Mouse (Mus musculus) v-Abl transformed pro-B cells (cell line): ENCODE results near the gene Slc28a3.

Source experiments
- in situ Hi-C, 2 experiments: fragments of 400-800 bp; cut with MboI; formaldehyde crosslinking; loops; one replicate each; pipeline ENCODE4 v1.15.1; 2025; ENCODE audit not compliant: unreplicated experiment in 2 of 2

Slc28a3 gene

DNA sequence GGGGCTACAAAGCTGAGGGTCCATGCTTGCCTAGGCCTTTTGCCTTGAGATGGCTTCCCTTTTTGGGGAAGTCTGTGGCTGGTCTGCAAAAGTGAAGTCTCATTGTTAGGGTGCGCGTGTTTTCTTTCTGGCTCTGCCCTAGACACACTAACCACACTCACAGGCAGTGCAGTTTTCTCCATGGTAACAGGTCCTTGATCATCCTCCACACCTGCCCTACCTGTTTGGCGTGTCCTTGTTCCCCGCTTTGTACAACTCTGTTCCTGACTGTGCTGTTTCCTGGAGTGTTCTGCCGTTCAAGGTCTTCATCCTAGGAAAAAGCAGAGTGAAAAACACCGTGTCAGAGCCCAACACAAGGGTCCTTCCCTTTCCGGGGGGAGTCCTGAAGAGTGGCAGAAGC is 22.7 kb downstream of the Slc28a3 start:
- in situ Hi-C loops, result loop anchor here (5.0 to 25.0 kb wide), 2 partner anchors 441 to 576 kb away; no protein-coding TSS in a partner anchor

DNA sequence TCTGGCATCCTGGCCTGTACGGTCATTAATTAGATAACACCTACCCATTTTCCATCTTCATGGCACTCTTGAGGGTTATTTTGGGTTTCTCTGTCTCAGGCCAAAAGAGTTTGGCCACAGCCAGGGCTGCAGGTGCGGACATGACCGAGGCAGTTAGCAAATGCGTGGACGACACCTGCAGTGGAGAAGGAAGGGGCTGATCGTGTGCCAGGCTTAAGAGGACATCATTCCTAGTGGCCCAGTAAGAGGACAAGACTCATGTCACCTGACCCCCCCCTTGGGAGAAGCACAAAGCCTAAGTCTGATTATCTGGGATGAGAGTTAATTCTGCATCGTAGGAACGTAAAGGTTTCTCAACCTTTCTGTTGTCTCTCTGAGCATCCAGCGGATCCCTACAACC is 44.5 kb downstream of the Slc28a3 start:
- in situ Hi-C loops, result no loop called here

DNA sequence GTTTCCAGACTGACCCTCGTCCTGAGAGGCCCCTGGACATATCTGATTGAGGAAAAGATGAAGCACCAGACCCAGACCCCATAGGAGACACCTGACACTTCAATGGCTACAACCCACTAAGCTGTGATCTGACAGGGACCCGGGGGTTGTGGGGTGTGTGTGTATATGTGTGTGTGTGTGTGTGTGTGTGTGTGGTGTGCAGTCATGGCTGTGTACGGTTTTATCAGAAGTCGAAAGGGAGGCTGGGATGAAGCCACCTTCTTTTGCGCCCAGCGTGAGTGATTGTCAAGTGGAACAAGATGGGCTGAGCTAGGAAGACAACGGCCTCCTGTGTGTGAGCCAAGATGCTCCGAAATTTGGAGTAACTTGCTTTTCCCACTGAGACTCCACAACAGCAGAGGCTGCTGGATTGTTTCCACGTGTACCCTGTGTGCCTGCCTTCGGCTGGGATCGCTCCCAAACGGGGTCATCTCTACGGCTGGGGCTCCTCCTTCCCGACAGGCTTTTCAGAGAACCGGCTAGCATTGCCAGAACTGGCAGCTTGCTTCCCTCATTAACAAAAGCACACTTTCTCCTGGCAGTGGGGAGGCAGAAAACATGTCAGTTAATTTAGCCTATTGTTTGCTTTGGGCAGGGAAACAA is 50.1 kb downstream of the Slc28a3 start:
- in situ Hi-C loops, result no loop called here

DNA sequence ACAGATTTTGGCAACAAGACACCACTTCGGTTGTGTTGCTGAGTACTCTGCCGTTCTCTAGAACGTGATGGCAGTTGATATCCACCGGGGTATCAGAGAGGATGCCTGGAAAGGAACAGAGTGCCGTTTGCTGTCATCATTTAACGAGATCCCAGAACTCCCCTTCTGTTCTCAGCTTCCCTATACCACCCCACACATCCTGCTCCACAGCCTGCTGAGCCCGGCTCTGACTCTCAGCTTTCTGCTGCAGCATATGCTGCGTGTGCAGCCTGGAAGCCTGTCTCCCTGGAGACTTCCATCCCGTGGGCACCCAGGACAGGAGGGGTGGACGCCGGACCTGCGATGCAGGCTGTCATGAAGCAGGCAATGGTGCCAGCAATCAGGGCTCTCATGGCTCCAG is 52.5 kb downstream of the Slc28a3 start:
- in situ Hi-C loops, result loop anchor here (5.0 kb wide), 1 partner anchor 401 kb away; the partner anchor contains the start of gene Idnk (in 2 of the 2)

DNA sequence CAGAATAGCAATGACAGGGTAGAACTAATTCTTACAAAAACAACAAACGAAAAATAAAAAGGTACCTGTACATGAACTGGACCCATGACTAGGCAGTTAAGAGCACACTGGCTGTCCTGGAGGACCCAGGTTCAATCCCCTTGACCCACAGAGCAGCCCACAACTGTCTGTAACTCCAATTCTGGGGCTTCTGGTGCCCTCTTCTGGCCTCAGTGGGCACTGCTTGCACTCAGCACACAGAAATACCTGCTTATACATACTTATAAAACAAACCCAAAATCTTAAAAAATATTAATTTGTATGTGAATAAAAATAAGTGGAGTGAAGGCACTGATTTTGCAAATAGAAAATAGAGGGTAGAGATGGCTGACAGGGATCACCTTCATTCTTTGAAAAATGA is 54.7 kb downstream of the Slc28a3 start:
- in situ Hi-C loops, result loop anchor here (5.0 kb wide), 1 partner anchor 399 kb away; the partner anchor contains the start of gene Idnk (in 2 of the 2)

DNA sequence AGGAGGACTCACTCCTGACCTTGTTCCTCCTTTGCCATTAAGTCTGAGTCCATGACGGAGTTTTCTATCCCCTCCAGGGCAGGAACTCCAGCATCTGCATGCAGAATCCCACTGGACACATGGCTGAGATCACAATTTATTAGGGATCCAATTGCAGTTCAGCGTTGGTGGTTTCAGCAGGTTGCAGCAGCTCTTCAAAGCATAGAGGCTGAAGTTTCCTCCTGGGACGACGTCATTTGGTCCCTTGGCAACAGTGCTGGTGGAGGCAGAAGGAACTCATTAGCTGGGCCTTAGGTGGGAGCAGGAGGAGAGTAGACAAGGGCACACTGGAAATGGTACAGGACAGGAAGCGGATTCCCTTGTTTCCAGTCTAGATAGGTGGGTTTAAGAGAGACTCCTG is 55.1 kb downstream of the Slc28a3 start:
- in situ Hi-C loops, result loop anchor here (5.0 kb wide), 1 partner anchor 398 kb away; the partner anchor contains the start of gene Idnk (in 2 of the 2)

DNA sequence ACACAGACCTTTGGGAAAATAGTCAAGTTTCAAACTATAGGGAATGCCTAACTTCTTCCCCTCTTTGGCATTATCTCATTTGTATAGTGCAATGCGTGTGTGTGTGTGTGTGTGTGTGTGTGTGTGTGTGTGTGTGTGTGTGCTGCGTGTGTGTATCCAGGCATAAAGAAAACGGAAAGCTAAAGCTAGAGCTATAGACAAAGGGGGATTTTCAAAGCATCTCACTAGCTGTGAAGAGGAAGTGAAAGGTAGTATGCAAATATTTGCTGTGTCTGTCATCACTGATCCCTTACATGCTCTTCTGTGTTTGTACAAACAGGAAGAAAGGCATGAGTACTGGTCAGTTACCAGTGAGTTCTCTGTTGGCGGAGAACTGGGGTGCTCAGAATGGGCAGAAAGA is 58.8 kb downstream of the Slc28a3 start:
- in situ Hi-C loops, result no loop called here

DNA sequence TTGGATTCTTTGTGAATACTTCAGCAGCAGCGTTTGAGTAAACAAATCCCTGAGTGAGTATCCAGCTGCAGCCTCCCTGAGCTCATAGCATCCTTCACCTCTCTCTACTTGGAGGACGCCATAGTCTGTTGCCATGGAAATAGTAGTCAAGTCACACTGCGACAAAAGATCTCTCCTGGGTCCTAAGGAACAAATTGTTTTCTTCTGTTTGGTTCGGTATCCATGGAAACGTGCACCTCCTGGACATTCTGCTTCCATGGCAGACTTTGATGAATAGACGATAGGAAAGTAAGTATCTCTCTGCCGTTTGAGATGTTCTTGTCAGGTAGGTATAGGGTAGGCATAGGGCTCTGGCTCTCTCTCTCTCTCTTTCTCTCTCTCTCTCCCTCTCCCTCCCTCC is 63.1 kb downstream of the Slc28a3 start:
- in situ Hi-C loops, result loop anchor here (5.0 to 10.0 kb wide), 2 partner anchors 160 to 163 kb away; partner anchors contain the start of gene 2210016F16Rik (in 2 of the 2)

DNA sequence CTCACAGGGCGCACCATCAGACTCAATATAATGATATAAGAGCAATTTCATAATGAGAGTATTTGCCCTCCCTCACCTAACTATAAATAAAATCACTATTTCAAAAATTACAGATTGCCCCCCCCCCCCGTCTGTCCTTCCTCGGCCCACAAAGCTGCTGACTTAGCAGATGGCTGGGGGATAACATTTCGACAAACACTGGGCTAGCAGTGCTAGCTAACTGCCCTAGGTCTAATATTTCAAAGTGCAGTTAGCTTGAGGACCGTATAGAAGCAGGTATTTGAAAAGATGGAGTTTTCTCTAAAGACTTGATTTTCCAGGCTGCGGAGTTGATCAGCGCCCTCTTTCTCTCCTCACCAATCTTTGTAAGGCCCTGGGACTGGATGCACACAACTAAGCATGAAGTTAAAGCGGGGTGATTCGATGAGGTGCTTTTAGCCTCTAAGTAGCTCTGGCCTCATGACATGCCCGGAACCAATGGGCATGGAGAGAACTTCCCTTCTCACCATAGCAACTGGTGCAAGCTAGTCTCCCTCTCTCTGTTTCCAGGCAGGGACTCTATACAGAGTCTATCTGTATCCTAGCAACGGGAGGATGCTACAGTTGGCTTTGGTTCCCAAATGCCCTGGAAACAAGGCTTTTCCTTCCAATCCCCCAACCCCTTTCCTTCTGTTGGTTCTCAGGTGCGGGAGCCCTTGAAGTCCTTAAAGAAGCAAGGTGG is 66.8 kb downstream of the Slc28a3 start:
- in situ Hi-C loops, result loop anchor here (5.0 to 10.0 kb wide), 2 partner anchors 159 to 257 kb away; partner anchors contain the start of gene 2210016F16Rik (in 1 of the 2)

DNA sequence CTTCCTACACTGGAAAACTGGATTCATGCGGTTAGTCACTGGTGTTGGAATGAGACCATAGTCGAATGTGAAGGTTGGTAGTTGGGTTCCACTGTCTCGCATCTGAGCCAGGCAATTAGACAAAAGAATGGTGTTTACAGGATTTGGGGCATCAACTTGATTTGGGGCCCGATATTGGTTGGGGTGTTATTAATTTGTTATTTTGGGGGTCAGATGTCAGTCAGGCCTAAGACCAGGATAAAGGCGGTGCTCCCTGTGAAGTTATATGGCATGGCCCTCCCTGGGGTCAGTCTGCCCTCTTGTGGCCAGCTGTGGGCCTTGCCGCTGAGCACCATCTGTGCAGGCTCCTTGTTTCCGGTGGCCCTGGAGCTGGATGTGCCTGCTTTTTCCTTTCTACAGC is 67.6 kb downstream of the Slc28a3 start:
- in situ Hi-C loops, result loop anchor here (5.0 to 10.0 kb wide), 2 partner anchors 158 to 256 kb away; partner anchors contain the start of gene 2210016F16Rik (in 1 of the 2)

DNA sequence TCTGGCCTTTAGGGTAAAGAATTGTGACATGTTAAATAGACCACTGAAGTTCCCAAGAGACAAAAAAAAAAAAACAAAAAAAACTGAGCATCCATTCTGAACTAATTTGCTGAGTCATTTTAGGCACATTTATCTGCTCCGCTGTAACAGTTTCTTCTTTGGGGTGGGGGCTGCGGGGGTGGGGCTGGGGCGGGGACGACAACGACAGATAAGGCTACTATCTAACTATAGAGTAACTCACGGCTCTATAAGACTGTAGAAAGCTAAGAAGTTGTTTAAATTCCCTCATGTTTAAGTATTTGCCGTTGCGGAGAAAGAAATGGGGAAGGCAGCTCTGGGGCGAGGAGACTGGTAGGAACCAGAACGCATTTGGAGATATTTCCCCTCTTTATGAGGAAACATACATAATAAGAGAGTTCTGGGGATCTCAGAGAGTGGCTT is 68.1 kb downstream of the Slc28a3 start:
- in situ Hi-C loops, result loop anchor here (5.0 to 10.0 kb wide), 2 partner anchors 158 to 255 kb away; partner anchors contain the start of gene 2210016F16Rik (in 1 of the 2)

DNA sequence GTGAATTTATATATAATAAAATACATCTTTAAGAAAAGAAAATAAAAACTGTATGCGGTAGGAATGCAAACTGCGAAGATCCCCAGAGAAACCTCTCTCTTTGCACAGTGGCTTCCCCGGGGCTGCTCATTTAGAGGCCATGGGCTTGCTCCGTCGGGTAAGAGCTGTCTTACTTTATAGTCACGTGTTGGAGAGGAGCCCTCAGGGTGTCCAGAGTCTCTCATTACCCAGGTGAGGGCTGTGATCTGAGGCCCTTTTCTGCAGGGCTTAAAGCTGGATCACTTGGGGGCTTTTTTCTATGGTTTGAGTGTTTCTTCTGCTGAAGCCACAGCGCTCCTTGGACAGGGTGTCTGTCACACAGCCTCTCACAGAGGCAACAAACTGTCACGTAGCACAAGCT is 68.5 kb downstream of the Slc28a3 start:
- in situ Hi-C loops, result loop anchor here (5.0 to 10.0 kb wide), 2 partner anchors 157 to 255 kb away; partner anchors contain the start of gene 2210016F16Rik (in 1 of the 2)

DNA sequence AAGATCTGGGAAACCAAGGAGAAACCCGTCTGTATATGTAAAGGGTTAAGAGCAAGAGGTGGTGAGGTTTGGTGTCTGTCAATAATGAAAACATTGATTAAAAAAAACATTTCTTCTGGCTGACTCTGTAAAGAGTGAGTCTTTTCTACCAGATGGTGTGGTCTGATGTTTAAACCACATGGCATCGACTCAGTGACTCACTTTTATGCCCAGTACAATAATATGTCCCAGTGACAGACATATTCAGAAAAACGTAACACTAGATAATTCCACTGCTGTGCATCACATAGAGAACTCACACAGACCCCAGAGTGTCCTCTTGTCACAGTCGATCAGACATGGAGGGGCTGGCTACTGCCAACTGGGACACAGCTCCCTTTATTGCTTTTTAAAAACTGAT is 69.1 kb downstream of the Slc28a3 start:
- in situ Hi-C loops, result loop anchor here (5.0 to 10.0 kb wide), 2 partner anchors 157 to 254 kb away; partner anchors contain the start of gene 2210016F16Rik (in 1 of the 2)

DNA sequence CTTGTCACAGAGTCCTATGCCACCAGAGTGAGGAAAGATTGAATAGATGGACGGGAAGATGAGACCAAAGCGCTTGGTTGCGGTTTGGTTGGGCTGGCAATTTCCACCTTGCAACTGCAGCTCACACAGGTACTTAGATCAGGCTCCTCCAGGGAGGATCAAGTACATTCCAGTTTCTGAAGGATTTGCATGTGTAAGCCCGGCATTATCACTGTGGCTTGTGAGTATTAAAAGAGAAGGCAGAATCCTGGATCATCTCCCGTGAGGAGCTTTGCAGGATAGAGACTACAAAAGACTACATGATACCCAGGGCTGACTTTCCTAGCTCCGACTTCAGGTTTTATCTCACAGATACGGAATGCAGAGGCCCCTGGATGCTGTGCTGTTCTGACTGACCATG is 71.7 kb downstream of the Slc28a3 start:
- in situ Hi-C loops, result no loop called here

DNA sequence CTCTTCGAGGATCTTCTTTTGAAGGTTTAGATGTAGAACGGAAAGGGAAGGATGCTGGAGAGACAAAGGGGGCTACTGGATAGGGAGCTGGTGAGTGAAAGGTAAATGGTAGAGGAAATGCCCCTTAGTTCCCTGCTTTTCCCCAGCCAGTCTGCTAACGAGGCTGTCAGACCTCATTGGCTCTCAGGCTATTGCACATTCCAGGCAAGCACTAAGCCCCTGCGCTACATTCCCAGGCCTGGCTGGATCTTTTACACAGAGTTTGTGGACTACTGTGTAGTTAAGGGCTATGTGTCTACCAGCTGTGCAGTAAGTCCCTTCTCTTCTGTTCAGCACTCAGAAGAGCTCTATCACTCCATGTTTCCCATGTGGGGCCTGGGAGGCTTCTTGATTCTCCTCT is 72.3 kb downstream of the Slc28a3 start:
- in situ Hi-C loops, result no loop called here

DNA sequence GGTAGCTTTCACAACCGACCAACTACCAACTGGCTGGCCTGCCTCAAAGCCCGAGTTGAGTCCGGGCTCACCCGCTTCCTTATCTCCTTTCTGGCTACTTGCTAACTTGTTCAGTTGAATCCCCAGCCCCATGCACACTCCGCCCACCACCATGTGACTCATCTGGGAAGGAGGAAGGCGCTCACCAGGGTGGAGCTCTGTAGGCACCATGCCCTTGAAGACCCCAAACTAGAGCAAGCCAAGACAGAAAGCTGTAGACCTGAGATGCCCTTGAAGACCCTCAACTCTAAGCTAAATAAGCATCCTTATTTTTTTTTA is 72.8 kb downstream of the Slc28a3 start:
- in situ Hi-C loops, result no loop called here

DNA sequence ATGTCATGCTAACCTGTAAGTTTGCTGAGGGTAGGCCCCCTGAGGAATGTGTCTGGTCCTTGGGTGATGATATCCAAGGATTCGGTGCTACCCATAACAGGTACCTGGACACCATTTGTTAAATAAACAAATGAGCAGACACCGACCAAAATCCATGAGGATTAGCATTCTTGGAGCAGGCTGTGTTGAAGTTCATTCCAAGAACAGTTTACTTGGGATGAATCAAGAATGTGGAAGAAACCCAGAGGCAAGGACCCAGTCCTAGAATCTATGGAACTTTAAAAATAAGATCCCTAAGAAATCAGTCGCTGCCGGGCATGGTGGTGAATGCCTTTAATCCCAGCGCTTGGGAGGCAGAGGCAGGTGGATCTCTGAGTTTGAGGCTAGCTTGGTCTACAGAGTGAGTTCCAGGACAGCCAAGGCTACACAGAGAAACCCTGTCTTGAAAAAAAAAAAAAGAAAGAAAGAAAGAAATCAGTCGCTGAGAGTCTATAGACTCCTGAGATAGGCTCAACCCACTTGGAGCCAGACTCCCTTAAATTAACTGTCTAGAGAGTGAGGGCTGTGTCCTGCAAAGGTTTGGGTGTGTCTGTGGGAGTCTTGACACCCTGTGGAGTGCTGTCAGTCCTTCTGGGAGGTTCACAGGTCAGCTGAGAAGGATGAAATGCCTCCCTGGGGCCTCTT is 73.3 kb downstream of the Slc28a3 start:
- in situ Hi-C loops, result no loop called here

DNA sequence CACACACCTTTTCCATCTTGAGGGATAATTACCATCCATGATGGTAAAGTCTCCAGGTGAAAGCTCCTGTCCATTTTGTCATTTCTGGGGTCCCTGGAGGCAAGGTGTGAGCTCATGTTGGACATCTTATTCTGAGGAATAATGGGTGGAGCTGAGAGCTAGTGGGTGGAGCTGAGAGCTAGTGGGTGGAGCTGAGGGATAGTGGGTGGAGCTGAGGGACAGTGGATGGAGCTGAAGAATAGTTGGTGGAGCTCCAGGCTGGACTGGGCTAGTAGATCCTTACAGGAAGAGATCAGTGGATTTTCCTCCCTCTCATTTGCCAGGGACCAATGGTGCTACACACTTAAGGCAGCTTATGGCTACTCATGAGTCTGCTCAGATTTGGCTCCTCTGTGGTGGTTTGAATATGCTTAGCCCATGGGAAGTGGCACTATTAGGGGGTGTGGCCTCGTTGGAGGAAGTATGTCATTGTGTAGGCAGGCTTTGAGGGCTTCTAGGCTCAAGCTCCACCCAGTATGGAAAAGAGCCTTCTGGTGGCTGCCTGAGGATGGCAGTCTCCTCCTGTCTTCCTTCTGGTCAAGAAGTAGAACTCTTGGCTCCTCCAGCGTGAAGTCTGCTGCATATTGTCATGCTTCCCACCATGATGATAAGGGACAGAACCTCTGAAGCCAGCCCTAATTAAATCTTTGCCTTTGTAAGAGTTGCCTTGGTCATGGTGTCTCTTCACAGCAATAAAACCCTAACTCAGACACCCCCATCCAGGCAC is 74.0 kb downstream of the Slc28a3 start:
- in situ Hi-C loops, result no loop called here

DNA sequence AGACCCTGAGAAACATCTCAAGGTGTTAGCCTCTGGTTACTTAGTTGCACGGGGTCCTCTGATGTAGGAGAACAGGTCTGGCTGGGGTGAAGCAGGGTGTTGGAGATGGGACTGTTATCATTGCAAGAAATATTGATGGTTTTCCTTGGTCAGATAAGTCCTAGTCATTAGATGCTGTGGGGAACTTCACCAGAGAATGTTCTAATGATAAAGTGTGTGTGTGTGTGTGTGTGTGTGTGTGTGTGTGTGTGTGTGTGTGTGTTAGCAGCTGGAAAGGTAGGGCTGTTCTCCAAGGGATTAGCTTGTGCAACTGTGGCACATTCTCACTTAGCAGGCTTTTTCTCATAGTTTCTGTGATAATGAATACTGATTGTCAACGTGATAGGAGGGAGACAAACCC is 75.4 kb downstream of the Slc28a3 start:
- in situ Hi-C loops, result no loop called here

DNA sequence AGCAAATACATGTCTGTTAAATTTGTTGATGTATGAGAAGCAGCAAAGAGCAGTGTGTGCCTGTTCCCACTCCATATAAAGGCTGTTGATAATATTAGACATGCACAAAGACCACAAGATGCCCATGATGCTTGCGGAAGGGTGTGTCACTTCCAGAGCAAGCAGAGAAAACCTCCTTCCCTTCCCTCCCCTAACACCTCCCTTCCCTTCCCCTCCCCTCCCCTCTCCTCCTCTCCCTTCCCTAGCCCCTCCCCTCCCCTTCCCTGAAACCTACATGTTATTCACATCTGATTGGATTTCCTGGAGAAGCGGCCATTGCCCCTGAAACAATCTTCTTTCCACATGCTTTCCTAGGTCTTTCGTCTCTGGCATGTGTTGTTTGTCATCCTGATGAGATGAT is 75.8 kb downstream of the Slc28a3 start:
- in situ Hi-C loops, result no loop called here
